Mouse (Mus musculus) megakaryocyte-erythroid progenitor cell, adult 5-6 weeks (primary cell): ENCODE measurements around the gene Dazap2. TPM values are rescaled to one million over a fixed set of nuclear protein-coding genes. Genes with fewer than 3 reads are reported as not detected.
"Not testable (repeated sequence)": the region's sequence is repeated elsewhere in the genome, so short reads cannot be mapped to it uniquely, and the experiment has no call there.

ENCODE experiments used
- ATAC-seq: replicated peaks from 2 replicates; pipeline ENCODE4 v1.8.0; 2016; ENCODE audit warnings: mild to moderate bottlenecking, inconsistent platforms; ENCODE audit not compliant: severe bottlenecking, poor library complexity, low FRiP score, low TSS enrichment
- total RNA-seq, 2 experiments: library from RNA; stranded (forward) in 1 of 2; stranded (reverse) in 1 of 2; fragments of 200-1000, 215-1000 nt in 1 of 2; fragments of >200 nt in 1 of 2; fragmentation: Nextera tagmentation in 1 of 2; gene quantifications; 2 replicates each; pipeline ENCODE4 v1.2.3; 2014 to 2017

Dazap2 gene
- total RNA-seq, 2 experiments from 2014 or later: 148 to 229 TPM

DNA sequence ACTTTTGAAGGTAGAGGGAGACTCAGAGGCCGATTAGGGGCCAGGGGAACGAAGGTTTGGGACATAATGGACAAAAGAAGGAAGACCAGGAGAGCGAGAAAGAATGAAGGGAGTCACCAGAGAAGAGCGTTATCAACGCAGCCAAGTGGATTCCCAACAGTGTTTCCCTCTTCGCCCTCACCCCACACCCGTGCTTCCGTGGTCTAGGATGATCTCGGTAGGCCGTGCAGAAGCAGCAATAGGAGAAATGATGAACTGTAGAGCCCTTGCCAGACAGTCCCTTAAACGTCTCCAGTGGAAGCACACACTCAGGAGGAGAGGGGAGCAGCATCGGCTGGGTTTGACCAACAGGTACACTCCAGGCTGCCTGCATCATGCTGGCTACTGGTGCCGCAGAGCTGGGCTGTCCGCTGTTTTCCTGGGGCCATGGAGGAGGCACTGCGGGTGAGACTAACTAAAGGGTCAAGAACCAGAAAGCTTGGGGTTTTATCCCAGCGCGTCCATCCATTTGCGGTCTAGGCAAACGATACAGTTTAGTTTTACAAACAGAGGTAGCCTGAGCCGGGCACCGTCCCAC, 14.4 kb upstream of the Dazap2 start:
- ATAC-seq: no peak

DNA sequence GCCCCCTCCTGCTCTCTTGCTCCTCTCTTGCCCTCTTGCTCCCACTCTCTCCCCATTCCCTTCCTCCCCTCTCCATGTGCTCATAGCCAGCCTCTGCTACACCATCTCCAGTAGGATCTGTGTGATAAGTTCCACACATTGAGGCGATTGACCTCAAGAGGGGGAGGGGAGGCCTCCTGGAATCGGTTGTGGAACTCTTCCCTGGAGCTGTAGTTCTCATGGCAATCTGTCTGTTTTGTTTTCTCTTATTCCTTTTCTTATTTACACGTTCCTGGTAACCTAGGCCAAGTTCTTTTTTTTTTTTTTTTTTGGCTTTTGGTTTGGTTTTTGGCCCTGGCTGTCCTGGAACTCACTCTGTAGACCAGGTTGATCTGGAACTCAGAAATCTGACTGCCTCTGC, 13.5 kb upstream of the Dazap2 start:
- no peak for ATAC-seq

DNA sequence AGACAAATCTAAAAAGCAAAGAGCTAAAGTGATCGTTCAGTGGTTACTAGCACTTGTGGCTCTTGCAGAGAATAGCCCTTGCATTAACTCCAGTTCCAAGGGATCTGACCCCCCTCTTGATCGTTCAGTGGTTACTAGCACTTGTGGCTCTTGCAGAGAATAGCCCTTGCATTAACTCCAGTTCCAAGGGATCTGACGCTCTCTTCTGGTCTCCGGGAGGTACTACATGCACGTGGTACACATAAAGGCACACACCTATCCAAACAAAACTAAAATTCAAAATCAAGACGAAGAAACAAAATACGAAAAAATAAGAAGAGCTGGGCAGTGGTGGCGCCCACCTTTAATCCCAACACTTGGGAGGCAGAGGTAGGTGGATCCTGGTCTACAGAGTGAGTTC, 8.5 kb upstream of the Dazap2 start:
- ATAC-seq: not testable (repeated sequence)

DNA sequence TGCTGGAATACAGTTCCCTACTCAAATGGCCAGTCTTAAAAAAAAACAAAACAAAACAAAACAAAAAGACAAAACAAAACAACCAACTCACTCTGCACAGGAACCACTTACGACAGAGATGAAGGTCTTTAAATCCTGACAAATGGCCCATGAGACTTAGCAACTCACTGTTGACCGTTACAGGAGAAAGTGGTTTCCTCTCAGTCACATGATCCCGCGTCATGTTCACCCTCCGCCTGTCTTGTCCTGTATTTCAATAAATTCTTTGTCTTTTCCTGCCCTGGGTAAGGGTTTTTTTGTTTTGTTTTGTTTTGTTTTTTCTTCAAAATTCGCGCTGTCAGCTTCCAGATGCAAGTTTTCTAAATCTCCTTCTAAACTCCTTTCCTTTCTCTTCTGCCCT, 3.2 kb upstream of the Dazap2 start:
- ATAC-seq: no peak

DNA sequence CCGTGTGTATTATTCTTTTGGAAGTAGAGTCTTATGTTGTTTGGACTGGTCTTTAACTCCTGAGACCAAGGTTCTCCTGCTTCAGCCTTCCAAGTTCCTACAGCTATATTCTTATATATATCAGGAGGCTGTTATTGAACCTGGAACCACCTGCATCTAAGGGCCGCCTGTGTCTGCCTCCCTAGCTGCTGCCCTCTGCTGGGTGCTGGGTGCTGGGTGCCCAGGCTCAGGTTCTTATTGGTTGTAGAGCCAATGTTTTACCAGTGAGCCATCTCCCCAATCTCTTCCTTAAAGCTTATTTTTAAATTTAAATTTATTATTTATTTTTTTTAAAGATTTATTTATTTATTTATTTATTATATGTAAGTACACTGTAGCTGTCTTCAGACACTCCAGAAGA, 2.7 kb upstream of the Dazap2 start:
- no peak for ATAC-seq

DNA sequence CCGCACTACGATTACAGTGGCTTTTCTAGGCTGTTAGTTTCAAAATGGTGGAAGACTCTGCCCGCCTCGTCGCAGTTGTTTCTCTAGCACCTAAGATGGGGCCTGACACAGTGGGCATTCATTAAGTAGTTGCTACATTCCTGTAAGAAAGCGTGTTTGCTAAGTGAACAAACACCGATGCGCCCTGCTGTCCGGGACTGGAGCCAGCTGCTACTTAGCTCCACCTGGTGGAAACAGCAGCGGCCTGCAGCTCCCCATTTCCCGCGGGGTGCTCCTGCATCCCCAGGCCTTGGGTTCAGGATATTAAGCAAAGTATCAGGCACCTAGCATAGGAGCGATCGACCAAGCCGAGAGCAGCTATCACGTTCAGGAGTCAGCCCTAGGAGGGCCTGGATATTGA, 1.6 kb upstream of the Dazap2 start:
- peak; percentile 45; the same call in 1 of the 2 replicates for ATAC-seq

DNA sequence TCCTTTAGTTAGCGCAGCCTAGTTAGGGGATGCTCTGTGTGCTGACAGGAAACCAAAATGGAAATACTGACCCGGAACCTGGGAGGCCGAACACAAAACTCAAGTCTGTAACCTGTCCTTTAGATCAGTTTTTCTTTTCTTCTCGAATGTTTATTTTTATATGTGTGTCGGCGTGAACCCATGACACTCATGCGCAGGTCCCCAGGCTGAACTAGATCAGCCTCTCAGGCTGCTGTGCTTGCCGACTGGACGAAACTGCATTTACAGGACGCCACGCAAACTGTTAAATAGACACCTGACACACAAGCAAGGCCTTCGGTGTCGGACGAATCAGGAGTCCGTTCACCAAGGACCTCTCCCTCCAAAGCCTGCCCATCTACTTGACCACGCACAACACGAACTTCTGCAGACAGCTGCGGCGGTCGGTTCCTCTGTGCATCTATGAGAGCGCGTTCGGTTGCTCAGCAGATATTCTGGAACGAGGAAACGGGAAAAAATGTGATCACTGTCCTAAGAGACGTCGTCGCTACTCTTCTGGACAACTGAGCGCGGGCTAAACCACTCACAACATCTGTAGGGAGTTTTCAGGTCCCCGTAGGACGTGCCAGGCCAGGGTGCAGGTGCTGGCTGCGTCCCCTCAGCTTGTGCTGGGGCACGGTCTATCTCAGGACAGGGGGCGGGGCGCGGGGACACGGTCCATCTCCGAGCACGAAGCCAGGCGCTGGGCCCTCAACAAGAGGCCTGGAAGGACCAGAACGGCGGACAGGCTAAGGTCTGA, 742 bp upstream of the Dazap2 start:
- peak; percentile 52 for ATAC-seq

DNA sequence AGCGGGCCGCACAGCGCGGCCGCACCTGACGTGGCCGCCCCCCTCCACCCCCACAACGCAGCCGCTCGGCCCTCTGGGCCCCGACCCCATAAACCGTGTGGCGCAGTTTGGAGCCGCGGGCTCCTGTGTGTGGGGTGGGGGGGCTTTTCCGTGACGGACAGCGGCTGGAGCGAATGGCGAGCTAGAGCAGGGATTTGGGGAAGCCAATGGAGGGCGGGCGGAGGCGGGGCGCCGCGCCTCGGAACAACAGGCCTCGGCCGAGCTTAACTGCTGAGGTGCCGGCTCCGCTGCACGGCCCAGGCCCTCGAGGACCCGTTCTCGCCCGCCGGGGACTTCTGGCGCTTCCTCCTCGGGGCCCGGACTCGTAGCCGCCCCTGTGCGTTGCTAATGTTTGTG, 674 bp downstream of the Dazap2 start:
- peak; percentile 64 for ATAC-seq

DNA sequence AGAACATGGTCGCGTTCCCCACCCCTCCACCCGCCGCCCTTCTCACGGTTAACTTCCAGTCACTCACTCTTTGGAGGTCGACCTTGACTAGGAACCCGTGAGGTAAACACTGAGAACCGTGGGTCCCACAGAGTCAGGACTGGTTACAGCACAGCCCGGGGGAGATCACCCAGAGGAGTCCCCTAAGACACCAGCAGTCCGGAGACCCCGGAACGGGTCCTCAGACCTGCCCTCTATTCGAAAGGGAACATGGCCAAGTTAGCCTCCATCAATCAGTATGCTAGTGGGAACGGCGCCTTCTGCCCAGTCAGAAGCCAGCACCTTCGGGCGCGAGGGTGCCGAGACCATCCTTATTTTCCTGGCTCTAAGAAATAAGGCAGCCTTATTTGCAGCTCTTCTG, 1.1 kb downstream of the Dazap2 start:
- no peak for ATAC-seq

DNA sequence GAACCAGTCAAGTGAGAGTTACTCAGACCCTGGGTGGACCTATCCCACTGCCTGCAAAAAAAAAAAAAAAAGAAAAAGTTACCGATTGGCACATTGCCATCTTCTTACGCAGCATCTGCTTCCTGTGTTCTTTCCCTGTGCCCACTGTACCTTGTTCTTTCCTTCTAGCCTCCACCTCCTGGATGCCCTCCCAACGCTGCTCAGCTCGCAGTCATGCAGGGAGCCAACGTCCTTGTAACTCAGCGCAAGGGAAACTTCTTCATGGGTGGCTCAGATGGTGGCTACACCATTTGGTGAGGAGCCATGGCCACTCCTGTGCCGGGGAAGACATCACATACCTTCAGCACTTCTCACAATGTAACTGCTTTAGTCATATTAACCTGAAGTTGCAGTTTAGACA, 4.1 kb downstream of the Dazap2 start:
- ATAC-seq: no peak

DNA sequence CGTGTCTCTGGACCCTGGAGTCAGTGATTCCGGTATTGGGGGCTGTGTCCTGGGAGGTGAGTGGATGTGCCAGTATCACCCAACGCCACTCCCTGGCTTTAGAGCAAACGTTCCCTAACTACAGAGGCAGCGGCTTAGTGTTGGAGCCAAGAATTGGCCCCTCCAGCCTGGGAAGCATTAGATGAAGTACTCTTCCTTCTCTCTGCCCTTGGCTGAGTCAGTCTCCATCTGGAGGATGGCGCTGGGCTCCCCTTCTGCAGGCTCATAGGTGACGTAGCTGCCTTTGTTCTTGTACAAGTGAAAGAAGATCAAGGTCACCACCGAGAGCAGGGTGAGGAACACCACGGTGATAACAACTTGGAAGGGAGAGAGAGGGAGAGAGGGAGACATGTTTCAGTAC, 6.5 kb downstream of the Dazap2 start:
- not testable (repeated sequence) for ATAC-seq

DNA sequence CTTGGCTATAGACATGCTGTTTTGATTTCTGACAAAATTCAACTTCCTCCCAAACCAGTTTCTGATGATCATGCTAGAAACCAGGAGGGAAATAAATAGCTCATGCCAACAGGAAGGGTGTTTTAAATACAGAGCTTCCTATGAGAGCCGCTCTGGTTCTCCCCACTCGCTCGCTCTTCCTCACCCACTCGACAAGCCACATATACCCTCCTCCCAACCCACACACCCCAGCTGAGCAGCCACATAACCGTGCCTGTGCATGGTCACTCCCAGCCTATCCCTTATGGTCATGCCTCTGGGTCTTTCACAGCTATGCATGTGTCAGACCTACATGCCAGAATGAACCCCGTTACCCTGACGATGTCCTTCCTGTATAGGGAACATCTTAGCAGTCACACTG, 7.0 kb downstream of the Dazap2 start:
- ATAC-seq: no peak

DNA sequence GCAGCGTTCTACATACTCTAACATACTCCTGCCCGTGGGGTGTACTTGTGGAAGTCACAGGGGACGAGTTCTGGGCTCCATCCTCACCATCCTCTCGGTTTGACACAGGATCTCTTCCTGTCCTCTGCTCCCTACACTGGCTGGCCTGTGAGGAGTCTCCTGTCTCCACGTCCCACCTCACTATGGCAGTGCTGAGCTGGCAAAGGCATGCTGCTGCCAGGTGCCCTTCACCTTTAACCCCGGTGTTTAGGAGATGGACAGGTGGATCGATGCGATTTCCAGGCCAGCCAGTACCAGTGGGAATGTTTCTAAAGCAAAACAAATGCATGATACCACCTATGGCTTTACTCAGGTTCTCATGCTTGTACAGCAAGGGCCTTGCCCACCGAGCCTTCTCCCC, 8.6 kb downstream of the Dazap2 start:
- no peak for ATAC-seq

DNA sequence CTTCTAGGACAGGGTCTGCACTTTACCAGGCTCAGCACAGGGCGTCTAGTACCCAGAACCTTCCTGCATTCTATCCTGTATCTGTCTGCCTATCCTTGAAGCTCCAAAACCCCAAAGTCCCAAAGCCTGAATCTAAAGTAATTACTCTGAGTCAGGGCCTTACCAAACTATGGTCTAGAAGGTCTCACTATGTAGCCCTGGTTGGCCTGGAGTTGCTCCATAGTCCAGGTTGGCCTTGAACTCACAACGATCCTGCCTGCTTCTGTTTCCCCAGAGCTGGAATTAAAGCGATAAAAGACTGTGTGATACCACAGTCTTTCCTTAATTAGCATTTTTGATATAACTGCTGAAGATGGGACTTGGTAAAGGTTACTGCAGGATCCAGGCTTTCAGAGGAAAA, 9.3 kb downstream of the Dazap2 start:
- ATAC-seq: no peak

DNA sequence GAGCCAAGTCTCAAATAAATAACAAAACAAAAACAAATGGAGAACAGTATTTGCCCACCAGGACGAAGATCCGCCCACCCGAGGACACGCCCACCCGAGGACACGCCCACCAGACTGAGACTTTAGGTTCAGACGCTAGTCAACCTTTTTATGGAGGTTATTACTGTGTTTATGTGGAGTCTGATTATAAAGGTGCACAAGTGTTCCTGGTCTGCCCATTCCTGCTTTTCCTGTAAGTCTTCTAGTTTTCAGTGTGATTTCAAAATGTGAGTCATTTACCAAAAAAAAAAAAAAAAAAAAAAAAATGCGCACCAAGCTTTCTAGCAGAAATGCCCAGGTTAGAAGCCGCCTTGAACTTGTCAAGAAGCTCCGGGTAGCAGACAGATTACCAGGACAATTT, 12.1 kb downstream of the Dazap2 start:
- ATAC-seq: peak; percentile 58; the same call in 1 of the 2 replicates

DNA sequence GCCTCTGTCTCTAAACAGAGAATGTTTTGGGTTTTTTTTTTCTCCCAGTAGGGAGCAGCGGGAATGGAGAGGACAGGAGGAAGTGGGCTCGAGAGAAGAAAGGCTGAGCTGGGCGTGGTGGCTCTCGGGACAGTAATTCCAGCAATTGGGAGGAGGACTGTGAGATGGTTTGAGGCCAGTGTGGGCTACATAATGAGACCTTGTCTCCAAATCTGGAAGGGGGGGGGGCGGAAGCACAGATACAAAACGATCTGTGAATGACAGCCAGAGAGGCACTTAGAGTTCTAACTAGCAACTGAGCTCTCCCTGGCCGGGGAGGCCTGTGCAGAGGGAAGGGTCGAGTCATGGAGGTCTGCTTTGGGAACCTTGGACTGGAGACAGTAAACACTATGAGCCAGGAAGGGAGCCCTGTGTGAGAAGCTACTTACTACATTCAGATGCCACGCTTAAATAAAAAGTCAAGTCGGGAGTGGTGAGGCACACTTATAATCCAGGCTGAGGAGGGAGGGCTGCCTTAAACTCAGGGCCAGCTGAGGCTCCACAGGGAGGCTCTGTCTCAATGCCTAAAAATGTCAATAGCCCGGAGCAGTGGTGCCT, 12.7 kb downstream of the Dazap2 start:
- ATAC-seq: no peak

DNA sequence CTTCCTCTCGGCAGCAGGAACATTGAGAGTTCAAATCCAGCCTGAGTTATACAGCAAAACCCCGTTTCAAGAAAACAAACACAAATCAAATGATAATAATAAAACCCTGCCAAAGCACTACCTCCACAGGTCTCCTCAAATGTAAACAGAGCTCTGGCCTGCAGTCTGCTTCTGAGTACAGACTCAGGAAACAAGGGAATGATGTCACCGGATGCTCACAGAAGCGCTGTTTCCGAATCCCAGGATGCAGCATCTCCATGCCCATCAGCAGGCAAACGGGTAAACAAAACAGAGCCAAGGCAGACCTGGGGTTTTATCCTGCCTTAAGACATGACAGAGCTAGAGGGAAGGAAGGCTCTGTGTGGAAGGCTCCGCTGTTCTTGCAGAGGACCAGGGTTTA, 13.6 kb downstream of the Dazap2 start:
- no peak for ATAC-seq

DNA sequence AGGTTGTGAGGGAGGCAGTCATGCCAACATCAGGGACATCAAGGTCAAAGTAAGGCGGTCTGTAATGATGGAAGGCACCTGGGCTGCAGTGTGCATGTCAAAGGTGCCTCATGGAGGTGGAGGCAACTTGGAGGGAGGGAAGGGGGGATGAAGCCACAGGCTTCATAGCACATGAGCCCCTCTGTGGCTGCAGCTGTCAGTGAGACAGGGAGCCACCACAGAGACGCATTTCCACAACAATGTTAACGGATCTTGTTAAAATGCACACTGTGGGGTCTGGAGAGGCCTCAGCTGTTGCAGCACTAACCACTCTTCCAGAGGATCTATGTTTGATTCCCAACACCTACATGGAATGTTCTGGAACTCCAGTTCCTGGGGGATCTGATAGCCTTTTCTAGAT, 15.0 kb downstream of the Dazap2 start:
- no peak for ATAC-seq

DNA sequence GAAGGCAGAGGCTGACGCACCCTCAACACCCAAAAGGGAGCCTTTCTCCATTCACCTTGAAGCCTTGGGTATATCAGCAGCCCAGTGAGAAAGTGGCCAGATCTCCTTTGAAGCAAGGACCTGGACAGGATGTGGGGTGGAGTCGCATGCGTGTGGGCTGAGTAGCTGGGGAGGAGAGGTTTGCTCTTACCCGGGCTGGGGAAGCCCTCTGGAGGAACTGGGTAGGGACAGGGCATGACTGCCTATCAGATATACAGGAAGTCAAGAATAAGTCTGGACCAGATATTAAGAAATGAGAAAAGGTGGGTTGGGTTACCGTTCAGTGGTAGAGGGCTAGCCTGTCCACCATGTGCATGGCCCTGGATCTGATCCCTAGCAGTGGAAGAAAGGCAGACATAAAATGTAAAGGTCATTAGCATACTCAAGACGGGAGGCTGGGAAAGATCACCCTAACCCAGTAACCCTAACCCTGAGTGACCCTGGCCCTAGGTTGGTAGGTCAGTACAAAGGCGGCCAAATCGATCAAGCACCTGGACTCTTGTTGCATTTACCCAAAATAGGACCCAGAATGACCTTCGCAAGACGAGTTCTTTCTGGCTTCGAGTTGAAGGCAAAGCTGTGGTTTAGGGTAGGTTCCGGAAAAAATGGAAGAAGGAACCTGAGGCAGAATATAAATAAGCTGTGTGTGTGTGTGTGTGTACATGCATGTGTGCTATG, 16.5 kb downstream of the Dazap2 start:
- ATAC-seq: no peak

DNA sequence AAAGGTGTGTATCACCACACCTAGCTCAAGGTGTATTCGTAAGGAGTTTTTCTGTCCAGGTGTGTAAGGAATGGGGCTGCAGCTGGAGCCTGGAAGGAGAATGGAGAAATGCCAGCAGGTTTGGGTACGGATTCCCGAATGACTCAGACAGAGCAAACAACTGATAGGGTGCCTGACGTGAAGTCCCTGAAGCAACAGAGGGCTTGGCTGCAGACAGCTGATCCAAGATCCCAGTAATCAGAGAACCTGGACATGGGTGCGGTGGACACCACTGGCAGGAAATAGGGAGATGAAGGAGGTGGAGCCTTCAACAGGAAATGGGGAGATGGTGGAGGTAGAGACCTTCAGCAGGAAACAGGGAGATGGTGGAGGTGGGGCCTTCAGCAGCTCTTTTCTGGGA, 17.2 kb downstream of the Dazap2 start:
- no peak for ATAC-seq
